Mouse (Mus musculus) spleen, postnatal 10 days (tissue): ENCODE results near the gene Lgr4.
A peak's percentile ranks its signal among the peaks of the same experiment; 100 is the strongest.

ENCODE experiments used
- DNase-seq, 2 experiments: peaks; one replicate each; pipeline ENCODE4 v3.0.0; 2021 to 2022; ENCODE audit warnings: low spot score in 2 of 2

Lgr4 gene

DNA sequence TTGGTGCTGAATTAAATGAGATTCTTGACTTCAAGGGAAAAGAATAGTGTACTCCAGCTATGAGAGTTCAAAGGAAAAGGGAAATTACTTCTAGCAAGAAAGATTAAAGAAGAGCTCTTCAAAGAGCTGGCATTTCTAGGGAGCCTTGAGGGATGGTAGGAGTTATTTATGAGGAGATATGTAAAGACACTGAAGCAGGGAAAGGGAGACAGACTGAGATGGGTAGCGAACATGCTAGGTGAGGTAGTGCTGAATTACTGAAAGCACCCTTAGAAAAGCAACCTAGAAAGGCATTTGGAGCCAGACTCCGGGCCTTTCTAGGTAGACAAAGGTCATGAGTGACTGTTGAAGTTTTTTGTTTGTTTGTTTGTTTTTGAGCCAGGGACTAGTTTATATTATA, 58.7 kb downstream of the Lgr4 start:
- DNase-seq, result no peak

GRCm38 (mm10) chr2:109977322-109977721, 59.9 kb downstream of the Lgr4 start:
- DNase-seq, result no peak

GRCm38 (mm10) chr2:109979209-109979608, 61.8 kb downstream of the Lgr4 start:
- peak in 1 of 2 experiments; percentile 18 for DNase-seq

- DNase-seq, result no peak
Measured at GRCm38 (mm10) chr2:109983435-109983834, 66.0 kb downstream of the Lgr4 start.

DNA sequence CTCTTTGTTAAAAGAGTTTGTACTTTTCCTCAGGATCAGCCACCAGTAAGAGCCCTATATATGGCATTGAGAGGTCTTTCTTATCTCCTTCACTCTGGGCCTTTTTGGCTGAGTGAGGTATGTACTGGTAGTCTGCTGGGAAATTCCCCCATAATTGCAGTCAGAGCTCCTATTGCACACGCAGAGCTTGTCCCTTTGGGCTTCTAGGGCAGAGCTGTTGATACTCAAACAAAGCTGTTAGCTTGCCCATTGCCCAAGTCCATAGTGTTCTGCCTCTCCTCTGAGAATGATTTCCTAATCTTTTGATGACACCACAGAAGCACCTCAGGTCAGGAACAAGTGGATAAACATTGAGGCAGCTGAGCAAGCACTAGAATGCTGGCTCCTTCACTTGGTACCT, 67.5 kb downstream of the Lgr4 start:
- DNase-seq, result no peak

- no peak for DNase-seq
Measured at GRCm38 (mm10) chr2:109985560-109985959, 68.1 kb downstream of the Lgr4 start.

DNA sequence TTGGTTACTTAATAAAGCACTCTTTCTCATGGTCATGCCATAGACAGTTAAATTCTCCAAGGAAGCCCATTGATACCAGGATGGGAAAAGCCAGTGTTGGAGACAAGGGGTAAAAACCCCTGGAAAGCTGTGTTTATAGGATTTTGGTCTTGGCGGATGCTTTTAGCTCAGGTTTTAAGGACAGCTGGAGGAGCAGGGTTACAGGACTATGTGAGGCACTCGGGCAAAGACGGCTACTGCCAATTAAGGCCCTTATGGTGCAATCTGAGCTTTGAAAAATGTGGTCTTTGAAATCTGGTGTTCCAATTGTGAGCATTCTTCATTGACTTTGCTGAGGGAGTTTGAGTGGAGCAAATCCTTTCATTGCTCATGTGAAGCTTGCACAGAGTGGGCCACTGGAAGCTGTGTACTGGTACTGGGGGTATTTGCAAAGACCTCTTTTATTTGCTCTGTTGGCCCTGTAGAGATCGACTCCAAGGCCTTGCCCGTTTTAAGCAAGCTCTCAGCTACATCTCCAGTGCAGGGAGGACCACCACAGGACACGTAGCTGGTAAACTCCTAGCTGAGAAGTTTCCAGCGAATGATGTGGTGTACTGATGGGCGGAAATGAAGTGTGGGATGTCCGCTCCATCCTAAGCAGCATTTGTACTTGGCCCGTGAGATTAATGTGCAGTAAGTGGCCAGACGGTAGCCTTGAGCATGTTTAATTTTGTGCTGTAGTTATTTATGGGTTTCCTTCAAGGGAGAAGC, 68.8 kb downstream of the Lgr4 start:
- no peak for DNase-seq

DNA sequence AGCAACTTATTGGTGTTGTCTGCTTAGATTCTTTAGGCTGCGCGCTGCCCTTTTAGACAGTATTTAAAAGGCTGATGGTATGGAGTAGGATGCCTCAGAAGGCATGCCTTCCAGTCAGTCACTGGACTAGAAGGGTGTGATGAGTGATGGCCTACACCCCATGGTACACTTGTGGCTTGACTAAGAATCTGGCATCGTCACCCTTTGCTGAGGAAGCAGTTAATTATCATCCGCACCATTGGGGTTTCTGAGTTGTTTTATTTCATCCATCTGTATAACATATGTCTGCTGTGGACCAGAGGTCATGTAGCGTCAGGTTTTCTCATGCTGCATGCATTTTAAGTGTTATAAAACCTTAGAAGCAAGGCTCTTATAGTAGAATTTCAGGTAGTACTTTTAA, 70.5 kb downstream of the Lgr4 start:
- no peak for DNase-seq

- no peak for DNase-seq
Measured at GRCm38 (mm10) chr2:109989196-109989595, 71.7 kb downstream of the Lgr4 start.

- DNase-seq, result no peak
Measured at GRCm38 (mm10) chr2:109989679-109990473, 72.4 kb downstream of the Lgr4 start.

DNA sequence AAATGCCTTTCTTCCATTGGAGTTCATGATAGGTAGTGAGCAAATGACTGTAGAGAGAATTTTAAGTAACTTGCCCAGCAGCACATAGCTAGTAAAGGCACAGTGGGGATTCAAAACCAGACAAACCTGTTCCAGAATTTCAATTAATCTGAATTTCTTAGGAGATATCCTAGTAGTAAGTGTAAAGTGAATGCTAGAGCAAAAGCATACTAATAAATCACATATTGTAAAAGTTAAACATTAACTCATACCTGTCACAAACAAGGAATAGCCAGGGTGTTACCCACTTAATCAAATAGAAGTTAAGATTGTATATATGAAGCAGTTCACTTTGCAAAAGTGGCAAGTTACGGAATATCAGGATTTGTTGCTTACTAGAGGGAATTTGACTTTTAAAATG, 74.3 kb downstream of the Lgr4 start:
- DNase-seq, result no peak

GRCm38 (mm10) chr2:109992448-109993073, 75.1 kb downstream of the Lgr4 start:
- DNase-seq, result no peak

GRCm38 (mm10) chr2:109993404-109993803, 76.0 kb downstream of the Lgr4 start:
- no peak for DNase-seq

DNA sequence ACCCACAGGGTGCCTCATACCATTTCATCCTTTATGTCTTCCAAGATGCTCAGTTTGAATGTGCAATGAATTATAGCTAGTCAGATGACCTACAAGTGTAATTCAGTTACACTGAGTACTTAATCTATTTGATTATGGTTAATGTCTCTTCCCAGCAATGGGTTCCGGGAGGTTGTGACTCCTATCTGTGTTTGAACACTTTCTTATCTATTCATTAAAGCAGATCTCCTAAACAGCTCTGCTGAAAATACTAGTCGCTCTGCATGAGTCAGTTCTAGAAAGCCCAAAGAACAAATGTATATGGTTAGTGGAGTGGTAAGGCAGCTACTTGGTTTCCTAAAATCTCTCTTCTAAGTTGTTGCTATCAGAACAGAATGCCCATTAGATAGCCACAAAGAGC, 77.6 kb downstream of the Lgr4 start:
- DNase-seq, result no peak

DNA sequence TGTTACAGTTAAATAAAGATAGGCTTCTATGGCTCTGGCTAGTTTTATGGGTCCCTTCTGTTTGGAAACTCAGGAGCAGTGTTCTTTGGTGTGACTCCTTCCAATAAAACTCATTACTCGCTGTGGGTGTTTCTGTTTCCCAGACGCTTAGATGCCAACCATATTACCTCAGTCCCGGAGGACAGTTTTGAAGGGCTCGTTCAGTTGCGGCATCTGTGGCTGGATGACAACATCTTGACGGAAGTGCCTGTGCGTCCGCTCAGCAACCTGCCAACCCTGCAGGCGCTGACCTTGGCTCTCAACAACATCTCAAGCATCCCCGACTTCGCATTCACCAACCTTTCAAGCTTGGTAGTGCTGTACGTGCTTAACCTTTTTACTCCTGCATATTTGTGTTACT, 79.0 kb downstream of the Lgr4 start:
- peak in 1 of 2 experiments; percentile 20 for DNase-seq

DNA sequence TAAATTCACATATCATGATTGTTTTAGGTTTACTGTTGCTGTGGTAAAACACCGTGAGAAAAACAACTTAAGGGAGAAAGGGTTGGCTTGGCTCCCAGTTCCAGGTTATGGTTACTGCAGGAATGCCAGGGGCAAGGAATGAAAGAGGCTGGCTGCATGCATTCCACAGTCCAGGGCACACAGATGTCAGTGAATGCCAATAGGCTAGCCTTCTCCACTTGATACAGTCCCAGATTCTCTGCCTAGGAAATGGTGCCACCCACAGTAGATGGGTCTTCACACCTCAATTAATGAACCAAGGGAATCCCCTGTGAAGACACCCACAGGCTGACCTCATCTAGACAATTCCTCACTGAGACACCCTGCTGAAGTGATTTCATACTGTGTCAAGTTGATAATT, 87.2 kb downstream of the Lgr4 start:
- no peak for DNase-seq

DNA sequence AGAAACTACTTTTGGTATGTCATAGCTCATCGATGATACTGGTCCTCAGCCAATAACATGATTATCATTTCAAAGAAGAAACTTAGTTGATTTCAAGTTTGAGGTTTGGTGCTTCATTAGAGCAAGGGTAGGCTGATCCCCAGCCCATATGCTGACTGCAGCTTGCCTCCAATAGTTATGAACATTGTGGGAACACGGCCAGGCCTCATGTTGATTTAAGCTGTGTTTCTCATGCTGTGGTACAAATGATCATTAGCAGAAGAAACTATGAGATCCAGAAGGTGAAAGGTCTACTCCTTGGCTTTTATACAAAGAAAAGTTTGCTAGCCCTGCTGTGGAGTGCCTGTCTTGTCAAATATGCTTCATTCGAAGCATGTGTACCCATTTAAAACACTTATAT, 87.7 kb downstream of the Lgr4 start:
- DNase-seq, result no peak

DNA sequence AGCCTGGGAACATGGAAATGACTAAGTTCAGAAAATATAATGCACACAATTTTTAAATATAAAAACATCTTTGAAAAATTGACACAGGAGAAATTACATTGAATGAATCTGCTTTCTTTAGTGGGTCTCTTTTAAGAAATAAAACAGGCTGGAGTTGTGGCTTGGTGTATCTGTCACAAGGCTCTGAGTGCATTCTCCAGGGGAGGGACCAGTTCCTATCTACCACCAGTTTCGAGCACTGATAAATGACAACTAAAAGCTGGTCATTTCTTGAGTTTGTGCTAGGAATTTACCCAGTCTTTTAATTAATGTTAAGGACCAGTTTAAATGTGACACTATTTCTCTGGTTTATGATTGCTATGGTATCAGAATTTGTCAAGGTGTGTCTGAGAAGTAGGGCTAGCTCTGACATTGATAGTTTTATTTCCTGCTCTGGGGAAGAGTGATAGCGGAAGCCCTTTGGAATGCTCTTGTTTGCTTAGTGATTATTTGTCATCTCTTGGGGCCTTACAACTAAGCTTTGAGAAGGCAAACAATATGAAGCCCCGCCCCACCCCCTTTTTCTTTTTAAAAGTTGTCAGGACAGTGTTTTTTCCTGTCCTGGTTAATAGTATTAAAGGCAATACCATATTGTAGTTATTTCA, 88.3 kb downstream of the Lgr4 start:
- no peak for DNase-seq

DNA sequence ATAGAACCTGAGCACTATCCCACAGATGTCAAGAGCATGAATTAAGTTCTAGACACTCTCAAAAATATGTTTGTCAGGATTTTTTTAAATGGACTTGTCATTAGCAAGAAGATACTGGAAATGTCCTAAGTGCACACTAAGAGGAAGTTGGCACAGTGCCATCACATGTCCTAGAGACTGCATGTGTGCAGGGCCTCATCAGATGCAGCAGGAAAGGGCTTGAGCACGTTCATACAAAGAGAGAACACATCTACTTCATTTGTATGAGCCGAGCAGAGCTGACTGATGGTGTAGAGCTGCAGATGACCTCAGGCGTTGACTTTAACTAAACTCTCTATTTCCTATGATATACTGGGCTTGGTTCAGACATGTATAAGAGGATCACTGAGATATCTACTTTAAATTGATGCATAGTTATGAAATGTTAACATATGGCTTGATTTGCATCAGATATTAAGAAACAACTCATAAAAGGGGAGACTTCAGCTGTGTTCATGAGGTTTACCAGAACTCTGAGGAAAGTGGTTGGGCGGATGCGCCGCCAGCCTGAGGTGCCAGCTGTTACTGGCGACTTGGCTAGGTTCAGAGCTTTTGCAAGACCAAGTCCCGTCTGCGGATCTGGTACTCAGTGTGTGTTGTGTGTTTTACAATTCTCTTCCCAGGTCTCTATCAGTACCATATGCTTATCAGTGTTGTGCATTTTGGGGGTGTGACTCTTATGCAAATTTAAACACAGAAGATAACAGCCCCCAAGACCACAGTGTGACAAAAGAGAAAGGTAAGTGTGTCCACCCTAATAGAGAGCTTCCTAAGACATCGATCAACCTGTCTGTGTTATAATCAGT, 90.2 kb downstream of the Lgr4 start:
- DNase-seq, result peak in 1 of 2 experiments; percentile 45

- no peak for DNase-seq
Measured at GRCm38 (mm10) chr2:110009449-110009848, 92.0 kb downstream of the Lgr4 start.

DNA sequence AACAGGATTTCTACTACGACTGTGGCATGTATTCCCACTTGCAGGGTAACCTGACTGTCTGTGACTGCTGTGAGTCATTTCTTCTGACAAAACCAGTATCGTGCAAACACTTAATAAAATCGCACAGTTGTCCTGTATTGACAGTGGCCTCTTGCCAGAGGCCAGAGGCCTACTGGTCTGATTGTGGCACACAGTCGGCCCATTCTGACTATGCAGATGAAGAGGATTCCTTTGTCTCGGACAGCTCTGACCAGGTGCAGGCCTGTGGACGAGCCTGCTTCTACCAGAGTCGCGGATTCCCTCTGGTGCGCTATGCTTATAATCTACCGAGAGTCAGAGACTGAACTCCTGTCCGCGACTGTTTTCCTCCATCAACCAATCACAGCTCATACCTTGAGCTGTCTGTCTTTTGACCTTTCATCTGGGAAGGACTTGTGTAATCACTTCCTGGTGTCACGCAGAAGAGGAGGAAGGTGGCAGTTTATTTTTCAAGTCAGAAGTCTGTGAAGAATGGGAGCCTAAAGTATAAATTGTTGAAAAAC, 94.8 kb downstream of the Lgr4 start:
- DNase-seq, result no peak
